Mouse (Mus musculus) lung, postnatal 0 days (tissue): ENCODE measurements around the gene Repin1. TPM values are rescaled to one million over a fixed set of nuclear protein-coding genes. Genes with fewer than 3 reads are reported as not detected.

ENCODE experiments used
- ATAC-seq: fragments of 200-750 bp; cut with Nextera tagmentation; 2 replicates; pipeline ENCODE4 v1.8.0; 2017; ENCODE audit warnings: moderate library complexity
- DNase-seq: peaks from one replicate; pipeline ENCODE4 v3.0.0-alpha.2; 2016; ENCODE audit warnings: low spot score
- H3K27ac ChIP-seq: fragments of 300-500 bp; sonication (generic); 2 replicates; pipeline ENCODE4 v1.5.1; 2014; ENCODE audit warnings: antibody characterized with exemption, mild to moderate bottlenecking, low read length, mixed read lengths
- H3K27me3 ChIP-seq: fragments of 300-500 bp; sonication (generic); replicated peaks from 2 replicates; pipeline ENCODE4 v1.6.1; 2014; ENCODE audit warnings: low read length, mixed read lengths; ENCODE audit not compliant: insufficient read depth
- H3K36me3 ChIP-seq: fragments of 300-500 bp; sonication (generic); 2 replicates; pipeline ENCODE4 v1.6.1; 2014; ENCODE audit warnings: low read length, mixed read lengths; ENCODE audit not compliant: insufficient read depth
- H3K4me1 ChIP-seq: fragments of 300-500 bp; sonication (generic); 2 replicates; pipeline ENCODE4 v1.6.1; 2014; ENCODE audit warnings: antibody characterized with exemption, low read depth, low read length, mixed read lengths; ENCODE audit not compliant: insufficient read depth
- H3K4me2 ChIP-seq: fragments of 300-500 bp; sonication (generic); replicated peaks from 2 replicates; pipeline ENCODE4 v1.6.1; 2014; ENCODE audit warnings: low read depth, mild to moderate bottlenecking, low read length, moderate library complexity, mixed read lengths
- H3K4me3 ChIP-seq: fragments of 300-500 bp; sonication (generic); 2 replicates; pipeline ENCODE4 v1.5.1; 2014; ENCODE audit warnings: low read depth, low read length
- H3K9ac ChIP-seq: fragments of 300-500 bp; sonication (generic); replicated peaks from 2 replicates; pipeline ENCODE4 v1.6.1; 2014; ENCODE audit warnings: low read depth, mild to moderate bottlenecking
- H3K9me3 ChIP-seq: fragments of 300-500 bp; sonication (generic); 2 replicates; pipeline ENCODE4 v1.6.1; 2016; ENCODE audit warnings: low read length, mixed read lengths
- CTCF ChIP-seq: IDR thresholded peaks from 2 replicates; pipeline ENCODE4 v1.5.1; 2016; ENCODE audit warnings: antibody characterized with exemption, mild to moderate bottlenecking
- EP300 ChIP-seq: IDR thresholded peaks from 2 replicates; pipeline ENCODE4 v1.6.1; 2016; ENCODE audit warnings: antibody characterized with exemption, mild to moderate bottlenecking, control low read depth
- WGBS: fragments of 180-500 bp; shearing (Covaris S2); extraction: QIAGEN DNeasy Blood & Tissue Kit; methylation state at CpG from one replicate; pipeline ENCODE4 v1.1.7; 2014; 5-methylcytosine and 5-hydroxymethylcytosine counted together
- polyA plus RNA-seq: library from polyadenylated mRNA; unstranded; fragments of >200 nt; fragmentation: Nextera tagmentation; extraction: Ambion mirVana; gene quantifications from 2 replicates; pipeline ENCODE4 v1.2.1, GENCODE M21; 2015

Repin1 gene
- polyA plus RNA-seq, 1 experiment from 2014 or later: 15.2 TPM

DNA sequence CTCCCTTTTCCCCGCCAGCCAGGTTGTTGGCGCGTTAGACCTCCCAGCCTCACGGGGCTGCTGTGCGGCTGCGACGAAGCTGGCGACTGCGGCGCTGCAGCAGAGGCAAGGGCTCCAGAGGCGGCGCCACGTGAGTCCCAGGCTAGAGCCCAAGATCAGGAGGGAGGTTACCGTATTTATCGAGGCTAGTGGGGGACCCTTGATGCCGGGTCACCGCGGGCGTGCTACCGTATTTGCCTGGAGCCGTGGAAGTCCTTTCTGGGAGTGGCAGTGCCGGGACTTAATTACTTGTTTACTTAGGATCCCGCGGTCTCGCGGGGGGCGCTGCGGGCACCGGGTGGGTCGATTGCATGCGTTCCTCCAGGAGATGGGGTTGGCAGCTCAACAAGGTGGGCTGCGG is 33.3 kb downstream of the Repin1 start:
- peak; percentile 52 for DNase-seq
- Histone ChIP-seq H3K4me1 (peaks cover 8% of the 10 kb centered on the region), H3K4me2 (peak overlapping the region; percentile 75), H3K4me3 (peak overlapping the region; percentile 40), H3K27me3 (peaks cover 8% of the 10 kb centered on the region; the same call in 1 of the 2 replicates), H3K9me3 (no peaks in the 10 kb centered on the region), H3K9ac (peak overlapping the region; percentile 12; the same call in 1 of the 2 replicates), H3K27ac (no peak overlapping the region), H3K36me3 (no peaks in the 10 kb centered on the region)
- ATAC-seq: peak; percentile 57
- WGBS: under 1% methylated on average over 32 of the region's 32 CpGs
- TF ChIP-seq EP300 (no peak), CTCF (peak; percentile 37)

DNA sequence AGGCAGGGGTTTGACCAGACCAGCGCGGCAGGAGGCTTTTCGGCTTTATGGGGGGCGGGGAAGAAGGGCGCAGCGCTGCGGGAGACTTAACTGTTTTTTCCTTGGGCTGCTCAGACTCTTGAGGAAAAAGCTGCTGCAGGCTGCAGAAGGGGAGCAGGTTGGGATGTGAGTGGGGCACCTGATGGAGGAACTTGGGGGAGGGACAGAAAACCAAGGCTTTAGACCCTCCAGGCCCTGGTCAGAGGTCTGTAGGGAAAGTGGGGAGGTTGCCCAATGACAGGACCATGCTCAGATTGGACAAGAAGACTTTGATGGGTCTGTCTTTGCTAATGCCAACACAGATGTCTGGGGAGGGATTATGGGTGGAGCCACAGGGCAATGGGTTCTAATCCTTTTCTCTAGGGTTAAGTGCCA is 33.8 kb downstream of the Repin1 start:
- TF ChIP-seq EP300: no peak
- TF ChIP-seq CTCF: no peak
- Histone ChIP-seq H3K4me2 (peak overlapping the region; percentile 75), H3K36me3 (no peaks in the 10 kb centered on the region), H3K9ac (no peak overlapping the region), H3K4me1 (peaks cover 8% of the 10 kb centered on the region), H3K27me3 (peaks cover 8% of the 10 kb centered on the region; the same call in 1 of the 2 replicates), H3K4me3 (peak overlapping the region; percentile 40), H3K9me3 (no peaks in the 10 kb centered on the region), H3K27ac (no peak overlapping the region)
- no peak for ATAC-seq
- DNase-seq: no peak
- WGBS: 7% methylated on average over 7 of the region's 7 CpGs

DNA sequence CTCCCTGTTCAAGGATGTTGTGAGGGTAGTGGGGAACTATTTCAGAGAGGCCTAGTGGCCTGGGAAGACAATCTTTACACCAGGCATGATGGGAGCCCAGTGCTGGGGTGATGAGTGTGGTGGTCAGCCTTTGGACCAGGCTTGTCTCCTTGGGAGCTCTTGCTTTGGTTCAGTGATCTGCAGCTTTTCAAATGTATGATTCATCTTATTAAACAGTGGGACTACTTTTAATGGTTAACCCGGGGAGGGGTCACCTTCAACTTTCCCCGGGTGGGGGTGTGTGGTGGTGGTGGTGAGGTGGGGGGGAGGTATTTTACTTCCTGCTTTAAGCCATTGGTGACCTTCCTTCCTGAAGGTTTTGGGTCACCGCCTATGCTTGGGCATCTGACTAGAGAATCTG is 34.7 kb downstream of the Repin1 start:
- no peaks in the 10 kb centered on the region for H3K36me3 ChIP-seq
- H3K27ac ChIP-seq: no peak overlapping the region
- H3K4me3 ChIP-seq: no peak overlapping the region
- no peak overlapping the region for H3K9ac ChIP-seq
- H3K4me1 ChIP-seq: peaks cover 8% of the 10 kb centered on the region
- no peaks in the 10 kb centered on the region for H3K9me3 ChIP-seq
- H3K27me3 ChIP-seq: peaks cover 8% of the 10 kb centered on the region; the same call in 1 of the 2 replicates
- TF ChIP-seq EP300: no peak
- no peak for TF ChIP-seq CTCF
- WGBS: 69% methylated on average over 3 of the region's 3 CpGs
- no peak for ATAC-seq
- no peak for DNase-seq
- no peak overlapping the region for H3K4me2 ChIP-seq

DNA sequence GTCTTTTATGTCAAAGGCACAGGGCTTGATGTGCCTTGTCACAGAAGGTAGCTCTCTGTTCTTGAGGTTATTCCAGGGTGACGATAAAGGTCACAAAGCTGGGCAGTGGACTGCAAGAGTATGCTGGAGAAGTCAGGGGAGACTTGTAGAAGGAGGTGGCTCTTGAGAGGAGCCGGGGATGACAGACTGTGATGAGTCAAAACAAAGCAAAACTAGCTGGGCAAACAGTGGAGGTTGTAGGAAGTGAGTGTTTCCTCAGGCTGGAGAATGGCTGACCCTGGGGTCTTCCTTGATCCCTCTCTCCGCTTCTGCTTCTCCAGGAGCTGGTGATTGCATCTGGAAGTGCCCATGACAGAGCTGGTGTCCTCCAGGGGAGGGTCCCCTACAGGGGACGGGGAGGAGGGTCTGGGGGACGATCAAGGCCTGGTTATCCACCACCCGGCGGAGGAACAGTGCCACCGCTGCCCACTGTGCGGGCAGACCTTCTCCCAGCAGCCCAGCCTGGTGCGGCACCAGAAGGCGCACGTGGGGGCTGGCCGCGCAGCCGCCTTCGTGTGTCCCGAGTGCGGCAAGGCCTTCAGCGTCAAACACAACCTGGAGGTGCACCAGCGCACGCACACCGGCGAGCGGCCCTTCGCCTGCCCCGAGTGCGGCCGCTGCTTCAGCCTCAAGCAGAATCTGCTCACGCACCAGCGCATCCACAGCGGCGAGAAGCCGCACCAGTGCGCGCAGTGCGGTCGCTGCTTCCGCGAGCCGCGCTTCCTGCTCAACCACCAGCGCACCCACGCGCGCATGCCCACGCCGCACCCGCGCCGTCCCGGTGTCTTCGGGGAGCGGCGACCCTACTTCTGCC is 35.4 kb downstream of the Repin1 start:
- no peaks in the 10 kb centered on the region for H3K9me3 ChIP-seq
- DNase-seq (no peak), ATAC-seq (no peak)
- peaks cover 8% of the 10 kb centered on the region; the same call in 1 of the 2 replicates for H3K27me3 ChIP-seq
- peak overlapping the region; percentile 60 for H3K4me2 ChIP-seq
- peak overlapping the region; percentile 33 for H3K4me3 ChIP-seq
- WGBS: 8% methylated on average over 44 of the region's 54 CpGs
- no peak overlapping the region for H3K27ac ChIP-seq
- H3K4me1 ChIP-seq: peaks cover 8% of the 10 kb centered on the region
- no peak overlapping the region for H3K9ac ChIP-seq
- TF ChIP-seq EP300 (no peak), CTCF (no peak)
- H3K36me3 ChIP-seq: no peaks in the 10 kb centered on the region

DNA sequence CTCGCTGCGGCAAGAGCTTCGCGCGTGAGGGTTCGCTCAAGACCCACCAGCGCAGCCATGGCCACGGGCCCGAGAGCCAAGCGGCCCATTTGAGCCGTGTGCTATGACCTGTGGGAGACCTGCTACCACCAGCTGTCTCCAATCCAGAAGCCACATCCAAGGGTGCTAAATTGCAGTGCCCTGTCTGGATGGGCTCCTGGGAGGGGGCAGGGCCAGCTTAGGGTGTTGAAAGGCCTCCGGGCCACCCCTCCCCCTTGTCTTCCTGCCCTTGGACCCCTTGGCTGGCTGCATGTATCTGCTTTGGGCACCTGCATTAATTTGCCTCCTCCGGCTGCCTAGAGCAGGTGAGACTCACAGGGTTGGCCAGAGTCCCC is 36.0 kb downstream of the Repin1 start:
- ATAC-seq: no peak
- H3K9ac ChIP-seq: no peak overlapping the region

DNA sequence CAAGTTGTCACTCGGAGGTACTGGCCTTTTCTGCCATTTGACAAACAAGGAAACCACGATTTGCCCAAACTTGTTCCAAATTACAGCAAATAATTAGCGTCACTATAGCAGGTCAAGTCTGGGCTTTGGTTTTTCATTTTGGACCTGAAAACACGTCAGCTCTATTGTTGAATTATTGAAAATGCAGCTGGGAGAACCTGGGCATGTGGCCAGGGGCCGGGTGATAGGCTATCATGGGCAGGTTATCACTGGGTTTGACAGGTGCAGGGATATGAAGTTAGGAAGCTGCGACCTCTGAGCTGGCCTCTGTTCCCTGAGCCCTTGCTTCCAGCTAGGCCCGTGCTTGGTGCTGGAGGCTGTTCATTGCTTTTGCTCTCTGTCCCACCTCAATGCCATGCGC is 37.1 kb downstream of the Repin1 start:
- no peak for DNase-seq
- Histone ChIP-seq H3K27ac (no peak overlapping the region), H3K4me1 (peaks cover 8% of the 10 kb centered on the region), H3K36me3 (no peaks in the 10 kb centered on the region), H3K9me3 (no peaks in the 10 kb centered on the region), H3K4me3 (no peak overlapping the region), H3K4me2 (no peak overlapping the region), H3K27me3 (peaks cover 8% of the 10 kb centered on the region; the same call in 1 of the 2 replicates), H3K9ac (no peak overlapping the region)
- no peak for ATAC-seq
- TF ChIP-seq CTCF (no peak), EP300 (no peak)
- WGBS: 84% methylated on average over 8 of the region's 8 CpGs

More for the DNA sequence above, 36.0 kb downstream of the Repin1 start:
- peak overlapping the region; percentile 33 for H3K4me3 ChIP-seq
- peaks cover 8% of the 10 kb centered on the region for H3K4me1 ChIP-seq
- H3K36me3 ChIP-seq: no peaks in the 10 kb centered on the region
- peak overlapping the region; percentile 60 for H3K4me2 ChIP-seq
- peaks cover 8% of the 10 kb centered on the region; the same call in 1 of the 2 replicates for H3K27me3 ChIP-seq
- H3K27ac ChIP-seq: no peak overlapping the region
- DNase-seq: no peak
- no peaks in the 10 kb centered on the region for H3K9me3 ChIP-seq
- TF ChIP-seq CTCF (no peak), EP300 (no peak)
- WGBS: 4% methylated on average over 7 of the region's 13 CpGs
